Mouse (Mus musculus) midbrain, embryonic 14.5 days (tissue): ENCODE measurements around the gene Fhit. TPM values are rescaled to one million over a fixed set of nuclear protein-coding genes. Genes with fewer than 3 reads are reported as not detected.

ENCODE experiments used
- ATAC-seq: fragments of 200-750 bp; cut with Nextera tagmentation; 2 replicates; pipeline ENCODE4 v1.8.0; 2017; ENCODE audit warnings: moderate number of reproducible peaks, moderate library complexity; ENCODE audit not compliant: low FRiP score, low TSS enrichment
- DNase-seq: peaks from one replicate; pipeline ENCODE4 v3.0.0-alpha.2; 2015
- H3K27ac ChIP-seq: fragments of 300-500 bp; sonication (generic); replicated peaks from 2 replicates; pipeline ENCODE4 v1.5.1; 2014; ENCODE audit warnings: mild to moderate bottlenecking, low read depth, low read length, moderate library complexity
- H3K27me3 ChIP-seq: fragments of 300-500 bp; sonication (generic); 2 replicates; pipeline ENCODE4 v1.6.1; 2014; ENCODE audit warnings: low read length, control low read depth, mixed read lengths; ENCODE audit not compliant: control insufficient read depth, insufficient read depth
- H3K36me3 ChIP-seq: fragments of 300-500 bp; sonication (generic); 2 replicates; pipeline ENCODE4 v1.6.1; 2014; ENCODE audit warnings: low read length, control low read depth; ENCODE audit not compliant: control insufficient read depth, insufficient read depth
- H3K4me1 ChIP-seq: fragments of 300-500 bp; sonication (generic); 2 replicates; pipeline ENCODE4 v1.6.1; 2014; ENCODE audit warnings: mild to moderate bottlenecking, antibody characterized with exemption, low read length, control low read depth; ENCODE audit not compliant: control insufficient read depth, insufficient read depth
- H3K4me2 ChIP-seq: fragments of 300-500 bp; sonication (generic); 2 replicates; pipeline ENCODE4 v1.6.1; 2014; ENCODE audit warnings: mild to moderate bottlenecking, low read length, moderate library complexity
- H3K4me3 ChIP-seq: fragments of 300-500 bp; sonication (generic); replicated peaks from 2 replicates; pipeline ENCODE4 v1.5.1; 2014; ENCODE audit warnings: low read depth, low read length
- H3K9ac ChIP-seq: fragments of 300-500 bp; sonication (generic); replicated peaks from 2 replicates; pipeline ENCODE4 v1.6.1; 2014; ENCODE audit warnings: mild to moderate bottlenecking, low read length, moderate library complexity
- H3K9me3 ChIP-seq: fragments of 300-500 bp; sonication (generic); 2 replicates; pipeline ENCODE4 v1.6.1; 2016; ENCODE audit warnings: low read length, control low read depth, mixed read lengths; ENCODE audit not compliant: control insufficient read depth
- WGBS: fragments of 180-500 bp; shearing (Covaris S2); extraction: QIAGEN DNeasy Blood & Tissue Kit; methylation state at CpG from one replicate; pipeline ENCODE4 v1.1.7; 2014; 5-methylcytosine and 5-hydroxymethylcytosine counted together
- polyA plus RNA-seq: library from polyadenylated mRNA; unstranded; fragments of >200 nt; fragmentation: Nextera tagmentation; extraction: Ambion mirVana; gene quantifications from 2 replicates; pipeline ENCODE4 v1.2.1, GENCODE M21; 2014

The Fhit gene
- polyA plus RNA-seq, 1 experiment from 2014 or later = 10.6 TPM

GRCm38 (mm10) chr14:10482851-10483613 is 678.8 kb downstream of the Fhit start:
- H3K4me3 ChIP-seq = no peak overlapping the region
- ATAC-seq (no peak), DNase-seq (no peak)
- no peaks in the 10 kb centered on the region for H3K27me3 ChIP-seq
- H3K4me1 ChIP-seq = no peaks in the 10 kb centered on the region
- H3K4me2 ChIP-seq = no peak overlapping the region
- 95% methylated on average over 3 of the region's 3 CpGs for WGBS
- H3K9ac ChIP-seq = no peak overlapping the region
- H3K27ac ChIP-seq = no peak overlapping the region
- H3K36me3 ChIP-seq = no peaks in the 10 kb centered on the region
- H3K9me3 ChIP-seq = no peaks in the 10 kb centered on the region

- ATAC-seq = no peak
- no peak overlapping the region for H3K4me2 ChIP-seq
- no peak for DNase-seq
- H3K36me3 ChIP-seq = no peaks in the 10 kb centered on the region
- no peak overlapping the region for H3K4me3 ChIP-seq
- no peaks in the 10 kb centered on the region for H3K27me3 ChIP-seq
- H3K4me1 ChIP-seq = no peaks in the 10 kb centered on the region
- no peaks in the 10 kb centered on the region for H3K9me3 ChIP-seq
- no peak overlapping the region for H3K9ac ChIP-seq
- H3K27ac ChIP-seq = no peak overlapping the region
- WGBS = 72% methylated on average over 2 of the region's 2 CpGs
Observed at GRCm38 (mm10) chr14:10481370-10481769, 680.5 kb downstream of the Fhit start.

- 79% methylated on average over 1 of the region's 1 CpGs for WGBS
Observed at GRCm38 (mm10) chr14:10480681-10481080, 681.2 kb downstream of the Fhit start.

GRCm38 (mm10) chr14:10453001-10453861 is 708.6 kb downstream of the Fhit start:
- Histone ChIP-seq H3K27ac (peak overlapping the region; percentile 33; the same call in 1 of the 2 replicates), H3K27me3 (no peaks in the 10 kb centered on the region), H3K36me3 (no peaks in the 10 kb centered on the region), H3K9me3 (no peaks in the 10 kb centered on the region), H3K9ac (no peak overlapping the region; the same call in 1 of the 2 replicates), H3K4me1 (peaks cover 7% of the 10 kb centered on the region; the same call in 1 of the 2 replicates), H3K4me3 (peak overlapping the region; percentile 17), H3K4me2 (peak overlapping the region; percentile 45)
- ATAC-seq = peak; percentile 78
- 11% methylated on average over 14 of the region's 14 CpGs for WGBS
- DNase-seq = peak; percentile 63

More at GRCm38 (mm10) chr14:10480681-10481080, 681.2 kb downstream of the Fhit start:
- H3K4me1 ChIP-seq = no peaks in the 10 kb centered on the region
- H3K9me3 ChIP-seq = no peaks in the 10 kb centered on the region
- no peak overlapping the region for H3K27ac ChIP-seq
- H3K36me3 ChIP-seq = no peaks in the 10 kb centered on the region
- H3K4me2 ChIP-seq = no peak overlapping the region
- no peak overlapping the region for H3K9ac ChIP-seq
- H3K27me3 ChIP-seq = no peaks in the 10 kb centered on the region
- no peak overlapping the region for H3K4me3 ChIP-seq
- ATAC-seq = no peak
- no peak for DNase-seq

- no peaks in the 10 kb centered on the region for H3K9me3 ChIP-seq
- H3K27me3 ChIP-seq = no peaks in the 10 kb centered on the region
- WGBS = 86% methylated on average over 5 of the region's 5 CpGs
- no peaks in the 10 kb centered on the region for H3K36me3 ChIP-seq
- no peak overlapping the region for H3K27ac ChIP-seq
- ATAC-seq = no peak
- no peak overlapping the region for H3K4me3 ChIP-seq
- no peak overlapping the region for H3K4me2 ChIP-seq
- peaks cover 7% of the 10 kb centered on the region; the same call in 1 of the 2 replicates for H3K4me1 ChIP-seq
- H3K9ac ChIP-seq = no peak overlapping the region
- no peak for DNase-seq
Observed at GRCm38 (mm10) chr14:10452234-10452633, 709.6 kb downstream of the Fhit start.

GRCm38 (mm10) chr14:10445360-10445759 is 716.5 kb downstream of the Fhit start:
- no peak overlapping the region for H3K4me3 ChIP-seq
- H3K9ac ChIP-seq = no peak overlapping the region
- H3K36me3 ChIP-seq = no peaks in the 10 kb centered on the region
- DNase-seq (no peak), ATAC-seq (no peak)
- H3K4me2 ChIP-seq = no peak overlapping the region
- no peaks in the 10 kb centered on the region for H3K27me3 ChIP-seq
- no peaks in the 10 kb centered on the region for H3K9me3 ChIP-seq
- no peak overlapping the region for H3K27ac ChIP-seq
- H3K4me1 ChIP-seq = no peaks in the 10 kb centered on the region

- no peak for ATAC-seq
Observed at GRCm38 (mm10) chr14:10439007-10439749, 722.7 kb downstream of the Fhit start.

GRCm38 (mm10) chr14:10436193-10436592 is 725.6 kb downstream of the Fhit start:
- Histone ChIP-seq H3K9me3 (no peaks in the 10 kb centered on the region), H3K27ac (no peak overlapping the region), H3K9ac (no peak overlapping the region), H3K4me1 (no peaks in the 10 kb centered on the region), H3K4me2 (no peak overlapping the region), H3K36me3 (no peaks in the 10 kb centered on the region), H3K4me3 (no peak overlapping the region), H3K27me3 (no peaks in the 10 kb centered on the region)
- 100% methylated on average over 1 of the region's 1 CpGs for WGBS
- DNase-seq (no peak), ATAC-seq (no peak)

More at GRCm38 (mm10) chr14:10439007-10439749, 722.7 kb downstream of the Fhit start:
- no peak for DNase-seq
- Histone ChIP-seq H3K27ac (no peak overlapping the region), H3K4me2 (no peak overlapping the region), H3K4me1 (no peaks in the 10 kb centered on the region), H3K27me3 (no peaks in the 10 kb centered on the region), H3K9me3 (no peaks in the 10 kb centered on the region), H3K36me3 (no peaks in the 10 kb centered on the region), H3K9ac (no peak overlapping the region), H3K4me3 (no peak overlapping the region)
- WGBS = 58% methylated on average over 1 of the region's 1 CpGs
